Mouse (Mus musculus) activated CD4-positive, CD25-positive, alpha-beta regulatory T cell (primary cell): ENCODE measurements around the gene Fam149b. TPM values are rescaled to one million over a fixed set of nuclear protein-coding genes. Genes with fewer than 3 reads are reported as not detected.

Experiments used
- polyA plus RNA-seq, 2 experiments: library from polyadenylated mRNA; unstranded; fragments of 100-300 nt; shearing (Covaris generic); gene quantifications; one replicate each; pipeline ENCODE4 v1.2.1; 2017

Fam149b gene
- polyA plus RNA-seq, result 10 to 100 TPM; 57.8 to 75.9 TPM

DNA sequence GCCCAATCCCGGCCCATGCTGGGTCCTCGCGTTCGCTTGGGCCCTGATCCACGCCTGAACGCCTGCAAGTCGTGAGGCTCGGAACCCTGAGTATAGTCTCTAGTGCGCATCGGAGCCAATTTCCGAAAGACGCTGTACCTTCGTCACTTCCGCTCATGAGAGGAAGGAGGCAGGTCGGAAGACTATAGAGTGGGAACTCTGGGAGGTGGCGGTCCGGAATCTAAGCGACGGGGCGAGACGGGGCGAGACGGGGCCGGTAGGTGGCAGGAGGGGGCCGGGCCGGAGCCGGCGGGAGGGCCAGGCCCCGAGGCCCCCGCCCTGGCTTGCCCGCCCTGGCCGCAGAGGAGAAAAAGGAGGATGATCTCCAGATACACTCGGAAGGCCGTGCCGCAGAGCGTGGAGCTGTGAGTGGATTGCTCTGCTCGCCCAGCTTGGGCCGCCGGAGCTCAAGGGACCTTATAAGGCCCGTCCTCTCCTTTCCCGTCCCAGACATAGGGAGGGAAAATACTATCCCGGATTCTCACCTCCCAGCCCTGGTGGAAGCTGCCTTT, at the start of gene Fam149b, which contains the start of gene Ecd:
Gene Fam149b, plus strand, starts transcription at position 172 of the 551 bp plus-strand sequence.
Gene Ecd, minus strand, starts transcription at position 131 of the 551 bp plus-strand sequence.

DNA sequence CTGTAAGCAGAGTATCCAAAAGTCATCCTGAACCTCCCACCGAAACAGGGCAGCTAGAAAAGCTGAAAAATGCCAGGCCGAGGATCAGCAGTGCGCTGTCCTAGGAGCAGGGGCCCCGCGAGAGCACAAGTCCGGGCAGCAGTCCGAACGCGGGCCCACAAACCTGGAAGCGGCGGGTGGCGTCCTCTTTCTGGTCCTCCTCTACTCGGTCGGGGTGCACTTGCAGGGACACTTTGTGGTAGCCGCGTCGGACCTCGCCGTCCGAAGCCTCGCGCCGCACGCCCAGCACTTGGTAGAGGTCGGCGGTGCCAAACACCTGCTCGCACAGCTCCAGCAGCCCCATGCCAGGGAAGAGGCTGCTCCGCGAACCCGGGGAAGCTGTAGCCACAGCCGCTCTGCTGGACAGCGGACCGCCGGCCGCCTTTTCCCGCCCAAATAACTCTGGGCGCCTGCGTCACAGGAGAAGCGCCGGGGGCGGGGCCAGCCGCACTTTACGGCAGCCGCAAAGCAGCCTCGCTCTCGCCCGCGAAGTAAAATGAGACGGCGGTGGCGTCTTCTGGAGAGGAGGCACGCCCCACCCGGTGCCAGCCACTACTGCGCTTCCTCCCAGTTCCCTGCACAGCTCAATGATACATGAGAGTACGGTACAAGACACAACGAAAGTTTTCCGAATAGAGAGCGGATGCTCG, 40.6 kb downstream of the Fam149b start, which contains the start of gene Dnajc9:
Gene Dnajc9, minus strand, starts transcription at position 470 of the 689 bp plus-strand sequence.

DNA sequence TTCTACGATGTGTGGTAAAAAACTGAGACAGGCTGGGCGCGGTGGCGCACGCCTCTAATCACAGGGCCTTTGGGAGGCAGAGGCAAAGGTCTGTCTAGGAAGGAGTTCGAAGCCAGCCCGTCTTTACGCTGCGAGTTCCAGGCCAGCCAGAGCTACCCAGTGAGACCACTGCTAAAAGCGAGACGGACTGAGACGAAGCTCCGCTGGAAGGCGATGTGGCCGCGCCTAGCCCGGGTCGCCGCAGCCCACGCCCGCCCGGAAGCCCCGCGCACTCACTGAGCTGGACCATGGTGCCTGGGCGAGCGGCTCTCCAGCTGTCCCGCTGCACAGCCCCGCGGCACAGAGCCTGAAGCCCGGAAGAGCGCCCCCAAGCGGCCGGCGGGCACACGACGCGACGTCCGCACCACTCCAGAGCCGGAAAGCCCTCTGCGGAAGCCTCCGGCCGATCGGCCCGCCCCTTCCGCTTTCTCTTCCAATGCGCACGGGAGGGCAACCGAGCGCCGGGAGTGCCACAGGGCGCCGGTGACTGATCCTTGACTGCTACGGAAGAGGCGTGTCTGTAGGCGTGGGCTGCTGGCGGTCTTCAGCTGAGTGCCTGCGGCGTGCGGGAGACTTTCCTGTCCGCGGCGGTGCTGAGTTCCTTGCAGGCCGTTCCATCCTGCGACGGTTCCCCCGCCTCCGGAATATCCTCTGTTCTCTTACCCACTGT, 45.4 kb downstream of the Fam149b start, which contains the start of gene Mrps16:
Gene Mrps16, minus strand, starts transcription at position 430 of the 709 bp plus-strand sequence.

Other genes starting within 250 kb of the Fam149b start
- 10 to 100 TPM; 24.0 to 33.9 TPM for gene Saysd1, start 209.6 kb upstream of the Fam149b start, polyA plus RNA-seq
- 10 to 100 TPM in 1 of 2 experiments, 1 to 10 TPM in 1; 6.9 to 23.8 TPM for gene Kcnk5, start 166.4 kb upstream of the Fam149b start, polyA plus RNA-seq
- gene Kcnk16, start 79.0 kb upstream of the Fam149b start, polyA plus RNA-seq, result not detected
- gene Nudt13, start 53.5 kb upstream of the Fam149b start, polyA plus RNA-seq, result 10 to 100 TPM; 13.8 to 14.2 TPM
- 10 to 100 TPM; 55.4 to 60.0 TPM for gene Ecd, start within 50 bp of the Fam149b start, polyA plus RNA-seq
- 100 to 1,000 TPM; 132 to 136 TPM for gene Dnajc9, start 40.7 kb downstream of the Fam149b start, polyA plus RNA-seq
- 100 to 1,000 TPM; 108 to 116 TPM for gene Mrps16, start 45.5 kb downstream of the Fam149b start, polyA plus RNA-seq
- under 1 TPM in 1 of 2 experiments, not detected in 1; 0.31 TPM for gene Cfap70, start 104.1 kb downstream of the Fam149b start, polyA plus RNA-seq
- 10 to 100 TPM; 30.9 to 43.7 TPM for gene Anxa7, start 132.0 kb downstream of the Fam149b start, polyA plus RNA-seq
- 1 to 10 TPM; 1.3 to 2.3 TPM for gene Mss51, start 148.7 kb downstream of the Fam149b start, polyA plus RNA-seq
- gene Ppp3cb, start 198.4 kb downstream of the Fam149b start, polyA plus RNA-seq, result 10 to 100 TPM; 30.4 to 31.4 TPM